Mouse (Mus musculus): ENCODE measurements around the gene Kiz.
A peak's percentile ranks its signal among the peaks of the same experiment; 100 is the strongest.

The Kiz gene

DNA sequence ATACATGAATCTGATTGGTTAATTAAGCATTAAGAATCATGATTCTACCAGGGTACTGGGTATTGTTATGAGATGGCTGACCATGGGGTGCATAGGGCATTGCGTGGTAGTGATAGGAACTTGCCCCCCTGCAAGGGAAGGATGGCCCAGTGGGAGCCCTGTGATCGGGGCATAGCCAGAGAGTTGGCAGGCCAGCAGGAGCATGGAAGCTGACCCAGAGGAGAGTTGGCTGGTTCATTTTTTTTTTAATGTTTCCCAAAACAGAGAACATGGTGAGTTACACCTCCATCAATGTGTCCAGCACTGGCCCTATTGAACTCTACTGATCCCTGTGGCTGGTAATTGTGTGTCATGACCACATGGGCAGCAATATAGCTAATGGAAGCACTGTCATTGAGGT, 127.1 kb downstream of the Kiz start:
- DNase-seq (ENCODE audit: low spot score) = no peak

DNA sequence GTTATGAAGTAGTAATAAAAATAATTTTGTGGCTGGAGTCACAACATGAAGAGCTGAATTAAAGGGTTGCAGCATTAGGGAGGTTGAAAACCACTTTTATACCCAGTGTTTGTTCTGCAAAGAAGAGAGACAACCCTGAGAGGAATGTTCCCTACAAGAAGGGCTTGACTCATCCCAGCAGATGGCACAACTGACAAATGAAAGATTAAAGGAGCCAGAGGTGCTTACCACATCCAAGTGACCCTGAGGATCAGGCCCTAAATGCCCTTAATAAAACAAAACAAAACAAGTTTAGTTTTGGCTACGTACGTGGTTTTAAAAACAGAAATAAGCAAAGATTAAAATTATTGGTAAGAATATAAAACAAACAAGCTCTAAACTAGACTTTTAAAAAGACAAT, 129.2 kb downstream of the Kiz start:
- peak; percentile 20 for DNase-seq (ENCODE audit: low spot score)

DNA sequence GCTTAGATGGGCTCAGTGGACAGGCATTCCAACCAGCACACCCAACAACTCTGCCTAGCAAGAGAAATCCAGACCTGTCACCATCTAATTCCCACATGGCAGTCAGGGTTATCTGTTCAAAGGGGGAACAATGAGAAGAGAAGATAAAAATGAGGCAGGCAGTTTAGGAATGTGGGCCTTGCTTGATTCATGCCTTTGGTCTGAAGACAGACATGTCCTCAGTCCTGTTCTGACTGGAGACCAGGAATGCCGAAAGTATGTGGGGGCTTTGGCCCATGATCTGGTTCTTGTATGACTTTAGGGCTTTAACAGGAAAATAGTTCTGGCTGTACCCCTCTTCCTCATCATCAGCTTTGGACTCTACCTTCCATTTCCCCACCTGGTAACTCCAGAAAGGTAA, 130.1 kb downstream of the Kiz start:
- no peak for DNase-seq (ENCODE audit: low spot score)

DNA sequence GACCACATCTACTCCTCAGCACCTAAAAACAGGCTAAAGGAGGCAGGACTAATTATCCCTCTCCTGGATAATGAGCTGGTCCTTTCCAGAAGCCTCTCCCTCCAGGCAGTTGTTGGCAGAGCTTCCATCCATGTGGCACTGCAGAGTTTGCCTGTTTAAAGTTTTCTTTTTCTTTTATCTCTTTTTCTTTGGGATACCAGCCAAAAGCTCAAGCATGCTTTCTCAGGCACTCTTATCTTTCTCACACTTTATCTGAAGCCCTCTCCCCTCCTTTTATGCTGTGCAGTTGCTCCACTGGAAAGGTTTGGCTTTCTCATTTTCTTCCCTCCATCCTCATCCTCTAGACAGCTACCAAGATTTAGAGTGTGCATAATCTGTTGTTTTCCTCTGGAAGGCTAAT, 130.8 kb downstream of the Kiz start:
- peak; percentile 19 for DNase-seq (ENCODE audit: low spot score)

DNA sequence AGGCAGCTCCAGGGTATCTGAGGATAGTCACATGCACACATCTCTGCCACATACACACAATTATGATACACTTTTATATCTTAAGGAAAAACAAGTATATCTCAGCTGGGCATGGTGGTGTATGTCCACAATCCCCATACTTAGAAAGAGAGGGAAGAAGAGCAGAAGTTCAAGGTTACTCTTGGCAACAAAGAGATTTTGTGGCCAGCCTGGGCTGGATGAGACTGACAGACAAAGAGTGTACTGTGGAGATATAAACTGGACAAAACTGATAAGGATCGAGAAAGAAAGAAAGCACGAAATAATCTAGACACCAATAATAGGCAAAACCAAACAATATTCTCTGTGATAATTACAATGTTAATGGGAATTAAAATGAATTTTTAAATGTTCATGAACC, 151.6 kb downstream of the Kiz start:
- DNase-seq (ENCODE audit: low spot score) = no peak

DNA sequence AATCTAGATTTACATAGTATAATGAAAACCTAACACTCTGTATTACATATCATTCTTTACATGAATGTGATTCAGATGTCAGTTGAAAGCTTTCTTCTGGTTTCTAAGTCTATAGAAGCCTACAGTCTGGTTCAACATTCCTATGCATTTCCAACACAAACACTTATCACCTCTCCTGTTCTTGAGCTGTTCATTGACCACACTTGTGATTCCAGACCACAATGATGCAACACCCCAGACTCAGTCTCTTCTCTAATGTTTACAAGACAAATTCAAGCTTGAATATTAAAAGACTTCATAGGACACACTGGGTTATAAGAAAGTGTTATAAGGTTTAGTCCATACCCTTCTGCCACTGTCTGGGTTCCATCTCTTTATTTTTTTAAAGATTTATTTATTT, 153.4 kb downstream of the Kiz start:
- no peak for DNase-seq (ENCODE audit: low spot score)

DNA sequence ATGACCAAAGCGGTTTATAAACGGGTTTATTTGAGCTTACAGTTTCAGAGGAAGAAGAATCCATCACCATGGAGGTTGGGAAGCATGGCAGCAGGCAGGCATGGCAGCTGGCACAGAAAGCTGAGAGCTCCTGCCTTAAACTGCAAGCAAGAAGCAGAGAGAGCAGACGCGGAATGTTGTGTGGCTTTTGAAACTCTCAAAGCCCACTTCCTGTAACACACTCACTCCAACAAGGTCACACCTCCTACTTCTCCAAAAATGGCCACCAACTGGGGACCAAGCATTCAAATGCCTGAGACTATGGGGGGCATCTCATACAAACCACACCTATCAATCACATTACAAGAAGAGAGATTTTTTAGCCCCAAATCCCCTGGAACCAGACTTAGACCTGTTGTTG, 154.5 kb downstream of the Kiz start:
- DNase-seq (ENCODE audit: low spot score) = no peak

DNA sequence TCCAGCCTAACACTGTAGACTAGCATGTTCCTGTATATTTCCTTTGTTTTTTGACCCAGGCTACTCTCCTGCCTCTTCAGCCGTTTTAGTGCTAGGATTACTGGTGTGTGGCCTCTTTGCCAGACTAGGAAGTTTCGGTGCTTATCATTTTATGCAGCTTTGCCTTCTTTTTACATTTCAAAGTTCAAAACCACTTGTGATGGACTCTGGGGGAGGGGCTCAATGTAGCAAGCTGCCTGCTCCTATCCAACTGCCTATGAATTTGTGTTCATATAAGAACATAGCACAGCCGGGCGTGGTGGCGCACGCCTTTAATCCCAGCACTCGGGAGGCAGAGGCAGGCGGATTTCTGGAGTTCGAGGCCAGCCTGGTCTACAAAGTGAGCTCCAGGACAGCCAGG, 155.3 kb downstream of the Kiz start:
- DNase-seq (ENCODE audit: low spot score) = no peak

DNA sequence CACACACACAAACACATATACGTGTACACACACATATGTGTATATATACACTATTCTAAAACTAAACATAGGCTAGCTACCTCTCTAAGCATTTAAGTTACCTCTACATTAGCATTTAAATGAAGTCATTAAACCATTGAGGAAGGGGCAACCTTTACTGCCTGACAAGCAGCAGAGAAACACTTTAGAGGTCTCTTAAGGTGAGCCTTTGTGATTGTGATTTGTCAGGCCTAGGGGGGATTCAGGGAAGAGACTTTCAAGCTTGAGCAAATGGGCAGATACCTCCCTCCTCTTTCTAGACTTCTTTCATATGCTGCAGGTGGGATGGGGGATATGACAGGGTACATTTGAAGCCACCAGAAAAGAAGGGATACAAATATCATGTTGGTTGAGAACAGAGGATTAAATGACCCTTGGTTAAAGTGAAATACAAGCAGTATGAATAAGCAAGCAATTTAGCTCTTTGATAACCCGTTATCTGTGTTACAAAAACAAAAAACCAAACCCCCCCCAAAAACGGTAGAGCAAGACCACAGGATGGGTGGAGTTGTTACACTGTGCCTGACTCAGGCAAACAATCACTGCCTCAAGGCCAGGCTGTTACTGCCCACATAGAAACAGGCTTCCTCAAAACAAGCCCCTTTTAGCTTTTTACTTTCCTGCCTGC, 155.9 kb downstream of the Kiz start:
- peak; percentile 36 for DNase-seq (ENCODE audit: low spot score)

DNA sequence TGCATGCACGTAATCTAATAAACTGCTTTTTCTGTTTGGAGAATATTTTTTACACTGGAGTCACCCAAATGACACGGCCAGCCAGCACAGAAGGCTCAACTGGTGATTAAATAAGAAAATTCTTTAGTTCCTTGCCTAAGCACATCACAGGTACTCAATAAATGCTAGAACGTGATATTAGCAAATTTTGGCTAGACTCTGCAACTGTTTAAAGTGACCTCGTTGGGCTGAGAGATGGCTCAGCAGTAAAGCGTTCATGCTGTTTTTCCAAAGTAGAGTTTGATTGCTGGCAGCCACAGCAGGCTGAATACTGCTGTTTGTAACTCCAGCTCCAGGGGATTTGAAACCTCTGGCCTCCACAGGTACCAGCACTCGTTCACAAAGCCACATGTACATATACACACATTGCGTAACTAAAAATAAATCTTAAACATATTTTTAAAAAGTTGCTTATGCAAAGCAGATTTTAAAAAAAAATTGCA, 156.5 kb downstream of the Kiz start:
- DNase-seq (ENCODE audit: low spot score) = no peak

DNA sequence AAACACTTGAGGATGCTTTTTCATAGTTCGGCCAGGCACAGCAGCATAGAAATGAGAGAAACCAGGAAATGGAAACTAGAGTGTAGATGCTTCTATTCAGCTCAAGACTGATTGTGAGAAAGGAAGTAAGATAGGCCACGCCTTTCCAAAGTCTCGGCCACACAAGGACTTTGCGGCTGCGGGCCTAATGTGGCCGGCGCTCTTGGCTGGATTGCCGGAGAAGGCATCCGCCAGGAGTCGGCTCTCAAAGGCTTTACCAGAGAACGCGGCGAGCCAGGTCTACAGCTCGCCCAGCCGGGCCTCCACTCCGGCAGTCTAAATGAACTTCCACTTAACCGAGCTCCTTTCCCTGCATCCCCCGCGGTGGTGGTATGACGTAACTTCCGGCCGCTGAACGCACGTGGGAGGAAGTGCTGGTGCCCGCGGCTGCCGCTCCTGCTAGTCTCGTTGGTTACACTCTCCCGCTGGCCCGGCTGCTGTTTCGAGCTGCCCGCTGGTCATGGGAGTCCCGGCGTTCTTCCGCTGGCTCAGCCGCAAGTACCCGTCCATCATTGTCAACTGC, 157.0 kb downstream of the Kiz start, which contains the start of gene Xrn2:
Gene Xrn2, plus strand, starts transcription at position 374 of the 562 bp plus-strand sequence.
- peak; percentile 92 for DNase-seq (ENCODE audit: low spot score)

DNA sequence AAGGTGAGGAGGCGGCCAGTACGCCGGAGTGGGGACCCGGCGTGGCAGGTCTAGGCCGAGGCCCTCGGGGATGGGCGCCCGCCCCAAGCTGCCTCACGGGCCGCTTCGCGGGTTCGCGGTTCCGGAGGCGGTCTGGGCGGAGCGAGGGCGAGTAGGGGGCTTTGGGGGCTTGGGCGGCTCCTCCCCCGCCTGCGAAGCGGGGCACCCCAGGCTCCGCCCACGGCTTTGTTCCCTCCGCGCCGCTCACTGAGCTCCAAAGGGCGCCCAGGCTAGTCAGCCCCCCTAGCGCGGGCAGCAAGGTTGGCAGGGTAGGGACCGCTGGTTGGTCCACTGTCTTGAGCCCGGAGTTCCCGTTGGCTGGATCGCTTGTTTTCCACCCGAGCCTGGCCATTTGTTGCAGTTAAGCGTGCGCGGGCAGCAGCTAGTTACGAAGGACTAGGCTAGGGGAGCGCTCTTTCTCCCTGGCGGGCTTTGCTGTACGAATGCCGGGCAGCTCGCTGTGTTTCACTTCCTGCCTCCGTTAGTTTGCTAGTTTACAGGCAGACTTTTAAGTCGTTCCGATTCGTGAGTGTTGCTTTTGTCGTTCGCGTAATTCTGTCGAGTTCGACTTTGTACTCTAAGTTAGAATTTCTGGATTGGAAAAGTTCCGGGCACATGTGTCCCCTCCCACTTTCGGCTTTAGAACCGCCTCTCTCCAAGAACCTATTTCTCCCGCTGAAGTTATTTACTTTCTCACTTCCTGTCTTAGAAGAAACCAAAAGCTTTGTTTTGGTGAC, 157.7 kb downstream of the Kiz start:
- DNase-seq (ENCODE audit: low spot score) = peak; percentile 61

DNA sequence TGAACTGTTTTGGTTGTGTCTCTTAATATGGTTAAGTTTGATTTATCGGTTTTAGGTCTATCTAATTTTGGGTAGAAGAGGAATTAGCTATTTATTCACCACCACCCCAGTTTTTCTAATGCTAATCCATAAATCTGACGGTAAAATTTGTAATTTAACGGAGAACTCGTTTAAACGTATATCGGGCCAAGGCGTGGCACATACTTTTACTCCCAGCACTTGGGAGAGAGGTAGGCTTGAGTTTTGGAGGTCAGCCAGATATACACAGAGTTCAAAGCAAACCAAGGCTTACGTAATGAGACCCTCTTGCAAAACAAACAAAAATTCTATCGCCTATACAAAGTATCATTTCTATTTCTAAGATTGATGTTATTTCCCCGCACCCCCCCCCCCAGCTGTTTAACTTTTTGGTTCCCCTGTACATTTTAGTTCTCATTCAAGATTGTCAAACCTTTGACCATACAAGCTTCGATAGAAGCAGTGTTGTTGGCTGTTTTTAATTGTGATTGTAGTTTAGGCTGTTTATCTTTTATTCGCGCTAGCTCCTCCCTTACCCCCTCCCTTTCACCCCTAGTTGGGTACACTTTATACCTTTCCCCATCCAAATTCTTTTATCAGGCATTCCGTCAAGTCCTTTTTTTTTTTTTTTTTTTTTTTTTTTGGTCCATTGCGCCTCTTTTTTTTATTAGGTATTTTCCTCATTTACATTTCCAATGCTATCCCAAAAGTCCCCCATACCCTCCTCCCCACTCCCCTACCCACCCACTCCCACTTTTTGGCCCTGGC, 158.6 kb downstream of the Kiz start:
- DNase-seq (ENCODE audit: low spot score) = no peak

All from ovary, adult 18-20 months (tissue).